Mouse (Mus musculus) liver, adult (tissue): ENCODE results near the gene Kif1b.

Experiments used
- GATA4 ChIP-seq: IDR thresholded peaks from 2 replicates; pipeline ENCODE4 v1.6.1; 2014; ENCODE audit warnings: mild to moderate bottlenecking, low read length; ENCODE audit not compliant: insufficient replicate concordance

The Kif1b gene

DNA sequence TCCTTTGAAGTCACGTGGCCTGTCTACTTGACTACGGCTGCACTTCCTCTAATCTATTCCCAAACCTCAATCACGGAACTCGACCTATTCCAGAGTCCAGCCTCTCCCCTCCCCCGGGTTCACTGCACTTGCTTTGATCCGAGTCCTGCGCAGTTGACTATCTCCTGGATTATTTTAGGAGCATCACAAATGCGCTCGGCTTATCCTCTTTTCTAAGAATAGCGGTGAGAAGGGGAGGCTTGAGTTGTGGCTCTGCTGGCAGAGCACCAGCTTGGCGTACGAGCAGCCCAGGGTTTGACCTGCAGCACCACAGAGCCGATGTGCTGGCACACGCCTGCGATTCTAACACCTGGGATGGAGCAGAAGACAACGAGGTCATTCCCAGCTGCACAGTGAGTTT lies 16.2 kb upstream of the Kif1b start:
- TF ChIP-seq GATA4: 0 out of 2 replicates have a peak, but pooled peaks have one; percentile 10

DNA sequence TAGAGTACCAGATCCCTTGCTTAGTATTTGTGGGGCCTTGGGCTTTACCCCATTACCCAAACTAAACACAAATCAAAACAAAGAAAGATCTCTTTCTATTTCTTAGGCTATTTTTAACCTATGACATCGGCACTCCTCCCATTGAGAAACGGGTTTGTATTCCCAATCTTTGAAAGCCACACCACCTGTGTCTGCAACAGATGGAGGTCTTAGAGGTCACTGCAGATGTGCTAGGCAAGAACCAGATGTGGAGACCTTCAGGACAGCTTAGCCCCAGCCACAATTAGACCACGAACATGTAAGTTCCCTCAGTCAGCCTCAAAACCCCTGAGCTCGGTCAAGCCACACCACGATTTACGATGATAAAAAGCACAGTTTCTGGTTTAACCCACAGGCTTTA lies 15.2 kb upstream of the Kif1b start:
- no peak for TF ChIP-seq GATA4

DNA sequence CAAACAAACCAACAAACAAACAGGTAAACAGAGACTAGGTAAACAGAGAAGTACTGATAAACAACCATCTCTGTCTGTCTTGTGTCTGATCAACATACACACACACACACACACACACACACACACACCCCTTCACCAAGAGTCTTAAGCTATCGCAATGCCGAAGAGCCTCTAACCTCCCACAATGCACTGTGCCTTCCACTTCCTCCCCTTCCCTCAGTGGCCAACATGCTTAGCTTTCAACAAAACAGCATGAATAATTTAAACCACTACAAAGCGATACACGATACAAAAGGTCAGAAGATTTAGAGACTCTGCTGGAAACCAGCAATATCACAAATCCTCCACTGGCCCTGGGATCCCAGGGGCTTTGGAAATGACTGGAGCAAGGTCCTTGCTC lies 14.8 kb upstream of the Kif1b start:
- TF ChIP-seq GATA4: no peak

DNA sequence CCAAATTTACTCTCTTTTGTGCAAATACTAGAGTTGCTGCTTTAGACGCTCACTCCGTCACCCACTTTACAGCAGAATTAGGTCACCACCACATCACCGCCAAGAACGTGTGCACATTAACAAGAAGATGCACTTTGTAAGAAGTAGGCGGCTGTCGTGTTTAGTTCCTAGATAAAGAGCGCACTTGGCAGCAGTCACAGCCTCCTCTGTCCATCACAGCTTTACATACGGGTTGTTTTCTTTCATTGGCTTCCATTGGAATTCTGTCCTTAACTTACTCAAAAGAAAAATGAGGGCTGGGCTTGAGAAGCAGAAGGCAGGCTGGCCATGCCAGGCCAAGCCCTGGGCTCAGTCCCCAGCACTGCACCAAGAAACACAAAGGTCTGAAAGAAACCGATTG lies 11.6 kb upstream of the Kif1b start:
- TF ChIP-seq GATA4: no peak

DNA sequence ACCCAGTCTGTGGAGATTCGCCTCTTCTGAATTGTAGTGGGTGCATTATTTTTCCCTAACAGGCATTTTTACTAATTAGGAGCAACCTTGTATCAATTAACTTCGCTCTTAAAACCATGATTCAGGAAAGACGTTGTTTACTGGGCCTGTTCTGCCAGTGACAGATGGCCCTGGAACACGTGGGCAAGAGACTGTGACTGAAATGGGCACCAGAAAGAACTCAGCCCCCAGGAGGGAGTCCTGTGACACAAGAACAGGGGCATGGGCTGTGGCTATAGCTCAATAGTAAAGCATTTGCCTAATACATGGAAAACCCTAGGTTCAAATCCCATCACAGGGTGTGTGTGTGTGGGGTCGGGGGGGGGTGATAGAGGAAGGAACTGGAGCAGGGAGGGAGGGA lies 9.9 kb upstream of the Kif1b start:
- TF ChIP-seq GATA4: no peak

DNA sequence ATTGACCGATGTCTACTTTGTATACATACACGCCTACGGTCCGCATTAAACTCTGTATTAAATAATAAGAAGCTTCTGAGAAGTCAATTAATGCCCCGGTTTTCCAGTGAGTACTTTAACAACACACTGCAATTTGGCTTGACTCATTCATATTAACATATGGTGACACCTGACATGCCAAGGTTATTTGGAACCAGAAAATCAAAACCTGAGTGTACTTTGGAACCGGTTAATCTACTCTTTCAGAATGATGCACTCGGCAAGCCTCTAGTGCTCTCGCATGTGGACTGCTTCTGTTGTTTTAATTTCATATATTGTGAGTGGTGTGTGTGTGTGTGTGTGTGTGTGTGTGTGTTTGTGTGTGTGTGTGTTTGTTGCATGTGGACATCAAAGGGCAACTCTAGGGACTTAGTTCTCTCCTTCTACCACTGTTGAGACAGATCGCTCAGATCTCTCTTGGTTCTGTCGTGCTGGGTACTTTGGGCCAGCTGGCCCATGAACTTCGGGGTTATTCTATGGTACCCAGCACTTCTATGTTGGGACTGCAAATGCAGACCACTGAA lies 6.9 kb upstream of the Kif1b start:
- TF ChIP-seq GATA4: no peak

DNA sequence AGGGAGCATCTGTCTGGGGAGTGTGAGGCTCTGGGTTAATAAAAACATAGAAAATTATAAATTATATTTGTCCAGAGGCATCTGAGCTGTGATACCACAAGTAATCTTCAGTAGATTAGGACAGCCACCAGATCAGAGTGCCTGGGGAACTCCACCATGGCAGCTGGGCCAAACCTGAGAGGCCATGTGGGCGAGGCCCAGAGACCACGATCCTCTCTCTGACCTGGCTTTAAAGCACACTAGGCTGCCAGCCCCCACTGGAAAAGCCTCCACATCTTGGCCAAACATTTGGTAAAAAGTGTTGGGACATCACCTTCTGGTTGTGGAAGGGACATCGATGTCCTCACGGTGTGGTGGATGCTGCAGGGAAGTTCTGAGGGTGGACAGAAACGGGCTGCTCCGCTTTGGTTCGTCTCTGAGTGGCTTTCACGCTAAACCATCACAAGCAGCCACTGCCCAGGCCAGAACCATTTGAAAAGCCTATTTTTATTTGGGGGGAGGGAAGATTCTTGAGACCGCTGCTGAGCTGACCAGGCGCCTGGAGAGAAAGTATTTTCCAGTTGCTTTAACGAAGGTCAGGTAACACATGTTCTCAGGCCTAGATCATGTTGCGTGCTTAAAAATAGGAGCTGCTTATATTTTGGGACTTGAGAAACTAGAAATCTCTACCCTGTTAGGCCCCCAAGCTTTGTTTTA lies 6.2 kb upstream of the Kif1b start:
- TF ChIP-seq GATA4: no peak

DNA sequence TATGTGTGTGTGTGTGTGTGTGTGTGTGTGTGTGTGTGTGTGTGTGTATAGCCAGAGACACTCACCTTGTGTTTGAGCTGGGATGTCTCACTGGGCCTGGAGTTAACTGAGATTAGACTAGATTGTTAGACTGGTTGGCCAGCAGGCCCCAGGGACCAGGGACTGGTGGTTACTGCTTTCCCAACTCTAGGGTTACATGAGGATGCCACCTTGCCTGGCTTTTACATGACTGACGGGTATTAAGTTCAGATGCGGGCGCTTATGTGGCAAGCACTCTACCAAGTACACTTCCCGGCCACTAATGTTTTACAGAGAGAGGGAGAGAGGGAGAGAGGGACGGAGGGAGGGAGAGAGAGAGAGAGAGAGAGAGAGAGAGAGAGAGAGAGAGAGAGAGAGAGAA lies 4.5 kb upstream of the Kif1b start:
- TF ChIP-seq GATA4: no peak

DNA sequence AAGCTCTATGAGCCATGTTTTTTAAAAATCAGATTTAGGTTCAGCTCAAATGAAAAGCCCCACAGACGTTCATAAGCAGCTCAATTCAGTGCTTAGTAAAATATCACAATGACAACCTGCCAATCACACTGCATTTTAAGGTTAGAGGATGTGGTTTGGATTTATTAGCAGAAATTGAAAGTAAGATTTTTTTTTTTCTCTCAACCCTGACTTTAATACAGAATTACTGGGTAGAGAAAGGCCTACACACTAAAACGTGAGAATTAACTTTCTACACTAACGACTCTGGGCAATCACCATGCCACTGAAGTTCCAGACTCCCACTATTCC lies 963 bp upstream of the Kif1b start:
- no peak for TF ChIP-seq GATA4

DNA sequence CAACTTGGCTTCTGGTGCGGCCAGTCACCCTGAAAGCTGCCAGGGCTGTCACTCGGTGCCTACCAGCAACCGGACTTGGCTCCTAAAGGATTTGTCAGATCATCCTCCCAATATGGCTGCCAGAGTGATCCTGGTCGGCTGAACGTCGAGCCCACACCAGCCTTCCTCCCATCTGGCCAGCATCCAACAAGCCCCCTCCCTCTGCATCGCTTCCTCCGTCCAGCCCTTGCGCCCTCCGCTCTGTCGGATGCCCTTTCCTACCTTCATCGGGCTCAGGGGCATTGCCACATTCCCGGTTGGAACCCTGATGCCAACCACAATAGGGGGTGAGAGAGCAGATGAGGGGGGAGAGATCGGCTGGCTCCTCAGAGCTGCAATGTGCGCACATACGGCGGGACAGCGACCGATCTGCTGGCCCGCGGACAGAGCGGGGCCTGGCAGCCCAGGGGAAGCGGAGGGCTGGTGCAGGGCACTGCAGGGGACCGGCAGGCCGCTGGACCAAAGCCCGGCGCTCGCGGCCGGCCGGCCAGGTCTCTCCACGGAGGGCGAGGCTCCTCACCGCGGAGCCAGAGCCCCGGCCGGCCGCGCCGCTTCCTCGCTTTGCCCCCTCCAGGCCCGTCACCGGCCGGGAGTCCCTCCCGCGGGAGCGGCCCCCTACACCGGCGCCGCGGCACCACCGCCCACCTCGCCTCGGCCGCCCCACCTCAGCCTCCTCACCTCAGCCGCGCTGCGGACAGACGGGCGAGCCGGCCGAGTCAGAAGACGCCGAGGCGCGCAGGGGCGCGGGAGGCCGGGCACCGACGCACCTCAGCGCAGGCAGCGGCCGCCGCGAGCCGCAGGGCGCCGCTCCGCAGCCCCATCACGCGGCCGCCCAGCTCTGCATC lies 539 bp downstream of the Kif1b start:
- no peak for TF ChIP-seq GATA4

DNA sequence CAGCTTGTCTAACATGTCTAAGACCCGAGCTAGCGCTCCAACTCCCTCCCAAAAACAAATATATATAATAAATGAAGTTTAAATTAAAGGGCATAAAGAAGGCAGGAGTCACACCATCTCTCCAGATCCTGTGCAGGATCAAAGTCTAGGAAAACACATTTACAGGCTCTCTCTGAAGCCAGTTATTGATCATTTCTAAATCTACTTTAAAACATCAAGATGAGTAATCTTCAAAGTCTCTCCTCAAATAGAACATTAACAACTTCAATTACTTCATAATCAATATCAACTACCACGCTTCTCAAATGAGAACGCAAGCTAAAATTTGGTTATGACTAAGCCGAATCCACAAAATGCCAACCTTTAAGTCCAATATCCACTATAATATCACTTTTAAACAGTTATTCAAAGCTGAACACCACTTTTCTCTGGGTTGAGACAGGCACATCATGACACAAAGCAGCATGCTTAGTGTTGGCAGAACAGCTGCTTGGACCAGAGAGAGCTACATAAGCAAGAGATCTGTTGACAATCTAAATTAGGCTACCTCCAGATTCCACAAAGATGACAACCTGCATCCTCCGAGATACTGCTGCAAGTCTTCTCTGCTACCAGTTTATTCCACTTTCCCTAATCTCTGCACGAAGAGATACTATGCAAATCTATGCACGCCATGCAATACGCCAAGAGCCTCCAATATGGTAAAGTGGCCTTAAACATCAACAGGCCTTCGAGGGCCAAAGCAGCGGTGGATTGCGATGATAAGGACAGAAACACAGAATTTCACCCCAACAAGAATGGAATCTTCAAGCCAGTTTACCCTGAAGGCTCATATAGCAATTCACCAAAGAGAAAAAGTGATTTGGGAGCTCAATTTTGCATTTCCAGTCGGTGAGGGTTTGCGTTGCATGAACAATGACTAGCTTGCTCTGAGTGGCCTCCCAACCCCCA lies 1.5 kb downstream of the Kif1b start:
- TF ChIP-seq GATA4: no peak

DNA sequence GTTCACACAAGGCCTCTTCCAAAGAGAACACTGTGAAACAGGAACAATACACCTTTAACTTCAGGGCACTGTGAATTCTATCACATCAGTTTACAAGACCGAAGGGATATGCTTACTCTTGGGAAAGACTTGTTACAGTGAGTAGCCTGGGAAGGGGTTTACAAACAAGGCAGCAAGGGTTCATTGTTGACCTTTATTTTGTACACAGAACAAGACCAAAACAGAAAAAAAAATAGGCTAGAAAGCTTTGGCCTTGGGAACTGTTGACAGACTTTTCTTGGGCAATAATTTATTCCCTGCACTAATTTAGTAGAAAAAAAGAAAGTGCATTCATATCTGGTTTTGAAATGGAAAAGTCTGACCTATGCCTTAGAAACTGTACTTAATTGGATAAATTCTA lies 3.0 kb downstream of the Kif1b start:
- no peak for TF ChIP-seq GATA4

DNA sequence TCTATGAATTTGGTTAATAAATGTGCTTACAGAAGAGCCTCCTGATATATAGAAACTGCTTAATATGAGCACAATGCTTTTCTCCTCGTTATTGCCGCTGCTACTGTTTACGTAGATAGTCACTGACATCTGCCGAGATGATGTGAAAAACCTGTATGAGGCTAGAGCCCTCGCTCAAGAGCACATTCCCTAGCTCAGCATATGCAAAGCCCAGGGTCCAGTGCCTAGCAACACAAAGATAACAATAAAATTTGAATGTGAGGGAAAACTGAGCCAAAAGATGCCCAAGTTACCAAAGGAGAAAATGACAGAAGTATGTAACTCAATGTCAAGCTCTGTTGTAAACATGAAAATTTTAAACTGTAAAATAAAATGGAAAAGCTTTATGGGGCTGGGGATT lies 4.0 kb downstream of the Kif1b start:
- no peak for TF ChIP-seq GATA4

DNA sequence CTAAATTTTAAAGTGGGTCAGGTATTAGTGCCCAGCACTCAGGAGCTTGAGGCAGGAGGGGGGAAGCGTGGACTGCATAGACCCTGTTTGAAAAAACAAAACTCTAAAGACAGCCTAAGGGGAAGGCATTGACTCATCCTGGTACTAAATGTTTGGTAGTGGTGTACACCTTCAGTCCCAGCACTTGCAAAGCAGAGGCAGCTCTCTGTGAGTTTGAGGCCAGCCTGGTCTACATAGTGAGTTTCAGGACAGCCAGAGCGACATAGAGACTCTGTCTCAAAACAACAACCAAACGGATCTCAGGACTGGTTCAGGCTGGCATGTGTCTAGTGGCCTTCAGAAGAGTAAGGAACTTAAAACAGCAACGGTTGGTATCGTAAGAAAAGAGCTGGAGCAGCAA lies 4.7 kb downstream of the Kif1b start:
- TF ChIP-seq GATA4: no peak

DNA sequence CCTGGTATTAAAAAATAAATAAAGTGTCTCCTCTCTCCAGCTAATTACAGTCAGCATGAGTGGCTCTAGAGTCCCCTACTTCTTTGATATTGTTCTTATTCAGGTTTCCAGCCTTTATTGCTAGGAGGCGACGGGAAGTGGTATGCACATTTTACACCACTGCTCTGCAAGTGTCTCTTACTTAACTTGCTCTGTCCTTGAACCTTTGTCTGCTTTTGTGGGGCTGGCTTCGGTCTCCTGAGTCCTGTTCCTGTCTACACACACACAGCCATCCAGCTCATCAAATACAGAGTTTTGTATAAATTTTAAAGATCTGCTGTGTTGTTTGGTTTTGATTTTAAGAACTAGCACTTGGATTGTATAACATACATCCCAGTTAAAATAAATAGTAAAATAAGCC lies 5.4 kb downstream of the Kif1b start:
- TF ChIP-seq GATA4: no peak
